Mouse (Mus musculus): ENCODE measurements at regions not wholly inside any gene's neighbourhood (a gene's known extent, or its start where the extent isn't known, plus 50 kb on each side); places are given as distances from the start of the nearest gene placed in this dataset.
A peak's percentile ranks its signal among the peaks of the same experiment; 100 is the strongest.

- no peak for DNase-seq (ENCODE audit: low read depth, low spot score)
Observed at GRCm38 (mm10) chr10:23610485-23610884, 176.6 kb downstream of the Rps12 start.

- no peak for DNase-seq (ENCODE audit: low read depth, low spot score)
Observed at GRCm38 (mm10) chr10:23610046-23610445, 177.0 kb downstream of the Rps12 start.

- no peak for DNase-seq (ENCODE audit: low read depth, low spot score)
Observed at GRCm38 (mm10) chr10:23609270-23609914, 177.7 kb downstream of the Rps12 start.

GRCm38 (mm10) chr10:23600701-23601100 lies 186.4 kb downstream of the Rps12 start:
- no peak for DNase-seq (ENCODE audit: low read depth, low spot score)

GRCm38 (mm10) chr10:23595541-23595940 lies 191.5 kb downstream of the Rps12 start:
- DNase-seq (ENCODE audit: low read depth, low spot score), result no peak

- DNase-seq (ENCODE audit: low read depth, low spot score), result no peak
Observed at GRCm38 (mm10) chr10:23580230-23580629, 206.8 kb downstream of the Rps12 start.

GRCm38 (mm10) chr10:23571013-23571412 lies 216.1 kb downstream of the Rps12 start:
- DNase-seq (ENCODE audit: low read depth, low spot score), result no peak

- no peak for DNase-seq (ENCODE audit: low read depth, low spot score)
Observed at GRCm38 (mm10) chr10:23569386-23569785, 217.7 kb downstream of the Rps12 start.

- no peak for DNase-seq (ENCODE audit: low read depth, low spot score)
Observed at GRCm38 (mm10) chr10:23562273-23562885, 211.8 kb upstream of the Eya4 start.

- DNase-seq (ENCODE audit: low read depth, low spot score), result no peak
Observed at GRCm38 (mm10) chr10:23559980-23560658, 209.5 kb upstream of the Eya4 start.

GRCm38 (mm10) chr10:23557828-23558227 lies 207.2 kb upstream of the Eya4 start:
- no peak for DNase-seq (ENCODE audit: low read depth, low spot score)

GRCm38 (mm10) chr10:23549207-23549606 lies 198.6 kb upstream of the Eya4 start:
- DNase-seq (ENCODE audit: low read depth, low spot score), result no peak

GRCm38 (mm10) chr10:23548322-23548721 lies 197.7 kb upstream of the Eya4 start:
- no peak for DNase-seq (ENCODE audit: low read depth, low spot score)

GRCm38 (mm10) chr10:23542712-23543111 lies 192.1 kb upstream of the Eya4 start:
- no peak for DNase-seq (ENCODE audit: low read depth, low spot score)

GRCm38 (mm10) chr10:23541914-23542313 lies 191.3 kb upstream of the Eya4 start:
- peak; percentile 4 for DNase-seq (ENCODE audit: low read depth, low spot score)

- DNase-seq (ENCODE audit: low read depth, low spot score), result no peak
Observed at GRCm38 (mm10) chr10:23534636-23535035, 184.1 kb upstream of the Eya4 start.

- no peak for DNase-seq (ENCODE audit: low read depth, low spot score)
Observed at GRCm38 (mm10) chr10:23531964-23532758, 181.6 kb upstream of the Eya4 start.

- no peak for DNase-seq (ENCODE audit: low read depth, low spot score)
Observed at GRCm38 (mm10) chr10:23530715-23531114, 180.1 kb upstream of the Eya4 start.

- DNase-seq (ENCODE audit: low read depth, low spot score), result no peak
Observed at GRCm38 (mm10) chr10:23526796-23527195, 176.2 kb upstream of the Eya4 start.

GRCm38 (mm10) chr10:23522664-23523063 lies 172.1 kb upstream of the Eya4 start:
- no peak for DNase-seq (ENCODE audit: low read depth, low spot score)

GRCm38 (mm10) chr10:23493647-23494046 lies 143.1 kb upstream of the Eya4 start:
- no peak for DNase-seq (ENCODE audit: low read depth, low spot score)

GRCm38 (mm10) chr10:23492971-23493370 lies 142.4 kb upstream of the Eya4 start:
- no peak for DNase-seq (ENCODE audit: low read depth, low spot score)
